Mouse (Mus musculus) myocyte (in vitro differentiated cells): Measurements from ENCODE around the gene Itgb6. TPM values are rescaled to one million over a fixed set of nuclear protein-coding genes. Genes with fewer than 3 reads are reported as not detected.

ENCODE experiments used
- H3K27me3 ChIP-seq: one replicate; pipeline ENCODE4 v1.6.1; 2011; ENCODE audit not compliant: control insufficient read depth, insufficient read depth, insufficient read length
- H3K36me3 ChIP-seq: one replicate; pipeline ENCODE4 v1.6.1; 2011; ENCODE audit not compliant: control insufficient read depth, insufficient read depth
- H3K4me2 ChIP-seq: one replicate; pipeline ENCODE4 v1.6.1; 2011; ENCODE audit warnings: low read depth, control low read depth
- H3K4me3 ChIP-seq: one replicate; pipeline ENCODE4 v1.5.1; 2011; ENCODE audit warnings: mild to moderate bottlenecking, control low read depth, moderate library complexity
- H3K79me2 ChIP-seq: one replicate; pipeline ENCODE4 v1.6.1; 2011; ENCODE audit not compliant: control insufficient read depth, insufficient read depth
- H3ac ChIP-seq: one replicate; pipeline ENCODE4 v1.6.1; 2011; ENCODE audit not compliant: control insufficient read depth, insufficient read length
- CEBPB ChIP-seq: IDR thresholded peaks from 2 replicates; pipeline ENCODE4 v1.6.1; 2011; ENCODE audit warnings: mild to moderate bottlenecking, moderate library complexity; ENCODE audit not compliant: poor library complexity, insufficient read depth, severe bottlenecking
- E2F4 ChIP-seq: IDR thresholded peaks from one replicate; pipeline ENCODE4 v1.6.1; 2011; ENCODE audit warnings: mild to moderate bottlenecking, control low read depth, moderate library complexity; ENCODE audit not compliant: insufficient read depth
- MAX ChIP-seq: IDR thresholded peaks from one replicate; pipeline ENCODE4 v1.6.1; 2011; ENCODE audit warnings: low read depth, mild to moderate bottlenecking, control low read depth
- MYOD1 ChIP-seq, 3 experiments: IDR thresholded peaks; one replicate each; pipeline ENCODE4 v1.6.1; 2011; ENCODE audit warnings: control low read depth in 2 of 3, low read depth in 2 of 3, mild to moderate bottlenecking in 2 of 3, moderate library complexity in 1 of 3; ENCODE audit not compliant: insufficient read length in 2 of 3, control insufficient read depth in 1 of 3
- MYOG ChIP-seq, 3 experiments: IDR thresholded peaks; one replicate each; pipeline ENCODE4 v1.6.1; 2011; ENCODE audit warnings: control low read depth in 2 of 3, low read depth in 2 of 3, mild to moderate bottlenecking in 2 of 3; ENCODE audit not compliant: insufficient read length in 2 of 3, control insufficient read depth in 1 of 3, insufficient read depth in 1 of 3
- POLR2A ChIP-seq: IDR thresholded peaks from one replicate; pipeline ENCODE4 v1.6.1; 2011; ENCODE audit warnings: low read depth, mild to moderate bottlenecking, control low read depth, moderate library complexity; ENCODE audit not compliant: insufficient read length
- POLR2AphosphoS2 ChIP-seq: IDR thresholded peaks from one replicate; pipeline ENCODE4 v1.6.1; 2011; ENCODE audit warnings: low read depth, control low read depth; ENCODE audit not compliant: insufficient read length
- REST ChIP-seq: IDR thresholded peaks from one replicate; pipeline ENCODE4 v1.6.1; 2011; ENCODE audit warnings: mild to moderate bottlenecking, control low read depth, moderate library complexity; ENCODE audit not compliant: insufficient read depth, insufficient read length
- SRF ChIP-seq: IDR thresholded peaks from one replicate; pipeline ENCODE4 v1.6.1; 2011; ENCODE audit warnings: low read depth; ENCODE audit not compliant: control insufficient read depth, insufficient read length
- TCF12 ChIP-seq: IDR thresholded peaks from one replicate; pipeline ENCODE4 v1.6.1; 2011; ENCODE audit warnings: mild to moderate bottlenecking, control low read depth; ENCODE audit not compliant: poor library complexity, insufficient read depth, severe bottlenecking
- TCF3 ChIP-seq: IDR thresholded peaks from one replicate; pipeline ENCODE4 v1.6.1; 2011; ENCODE audit warnings: low read depth, control low read depth; ENCODE audit not compliant: insufficient read length
- USF1 ChIP-seq: IDR thresholded peaks from one replicate; pipeline ENCODE4 v1.6.1; 2011; ENCODE audit warnings: low read depth, mild to moderate bottlenecking, control low read depth, moderate library complexity
- polyA plus RNA-seq: library from polyadenylated mRNA; unstranded; fragments of >200 nt; fragmentation: generic; extraction: Trizol; gene quantifications from one replicate; pipeline ENCODE4 v1.2.1, GENCODE M21; 2012; ENCODE audit warnings: missing spikeins

Itgb6 gene
- polyA plus RNA-seq, 1 experiment, result 3.9 TPM

DNA sequence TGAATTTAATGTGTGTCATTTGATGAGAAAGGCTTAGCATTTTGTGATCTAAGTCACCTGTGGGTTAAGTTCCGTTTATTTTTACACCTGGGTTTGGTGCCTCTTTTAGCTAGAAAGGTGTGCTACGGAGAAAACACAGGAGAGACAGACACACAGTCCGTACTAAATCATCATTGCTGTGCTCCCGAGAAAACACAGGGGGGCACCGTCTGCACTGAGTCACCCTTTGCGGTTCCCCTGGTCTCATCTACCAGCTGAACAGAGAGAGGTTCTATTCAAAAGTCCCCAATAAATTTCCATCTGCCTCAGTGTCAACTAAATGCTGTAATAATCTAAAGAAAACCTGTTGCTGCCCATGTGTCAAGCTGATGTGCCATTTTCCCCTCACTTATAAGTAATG is 8.5 kb upstream of the Itgb6 start:
- no peaks in the 10 kb centered on the region for H3K27me3 ChIP-seq
- TF ChIP-seq MYOD1 (IDR thresholded peaks at IDR 0.05; ENCODE audit: control insufficient read depth in 1 of 3, insufficient read length in 2 of 3, low read depth in 2 of 3) (no peak), TCF3 (no peak), POLR2A (no peak), REST (no peak), TCF12 (no peak), POLR2AphosphoS2 (no peak), SRF (no peak), MYOG (IDR thresholded peaks at IDR 0.05; ENCODE audit: control insufficient read depth in 1 of 3, insufficient read depth in 1 of 3, insufficient read length in 2 of 3, low read depth in 2 of 3) (no peak), USF1 (no peak), E2F4 (no peak)
- no peak overlapping the region for H3ac ChIP-seq
- H3K36me3 ChIP-seq, result no peaks in the 10 kb centered on the region
- no peak overlapping the region for H3K4me2 ChIP-seq
- H3K79me2 ChIP-seq, result no peaks in the 10 kb centered on the region
- no peak overlapping the region for H3K4me3 ChIP-seq

DNA sequence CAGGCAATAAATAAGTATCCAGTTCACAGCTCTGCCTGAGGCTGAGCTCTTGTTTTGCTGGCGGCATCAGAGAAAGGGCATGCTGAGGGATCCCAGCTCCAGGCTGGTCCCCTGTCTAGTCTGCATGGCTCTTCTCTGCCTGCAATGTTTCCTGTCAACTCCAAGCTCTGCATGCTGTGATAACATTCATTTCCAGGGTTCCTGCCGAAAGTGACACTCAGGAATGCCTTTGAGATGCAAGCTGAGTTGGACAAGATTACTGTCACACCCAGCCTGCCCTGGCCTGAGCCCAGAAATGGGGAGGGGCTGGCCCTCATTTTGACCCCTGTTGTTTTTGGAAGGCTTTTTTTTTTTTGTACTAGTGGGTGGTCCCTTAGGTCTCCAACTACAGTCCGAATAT is 7.6 kb upstream of the Itgb6 start:
- Histone ChIP-seq H3K36me3 (no peaks in the 10 kb centered on the region), H3K4me3 (no peak overlapping the region), H3K27me3 (no peaks in the 10 kb centered on the region), H3K79me2 (no peaks in the 10 kb centered on the region), H3K4me2 (no peak overlapping the region), H3ac (no peak overlapping the region)
- TF ChIP-seq REST (no peak), E2F4 (no peak), MAX (no peak), POLR2A (no peak), TCF3 (no peak), TCF12 (no peak), CEBPB (no peak), POLR2AphosphoS2 (no peak), MYOD1 (IDR thresholded peaks at IDR 0.05; ENCODE audit: control insufficient read depth in 1 of 3, insufficient read length in 2 of 3, low read depth in 2 of 3) (no peak), SRF (no peak), USF1 (no peak), MYOG (IDR thresholded peaks at IDR 0.05; ENCODE audit: control insufficient read depth in 1 of 3, insufficient read depth in 1 of 3, insufficient read length in 2 of 3, low read depth in 2 of 3) (no peak)

DNA sequence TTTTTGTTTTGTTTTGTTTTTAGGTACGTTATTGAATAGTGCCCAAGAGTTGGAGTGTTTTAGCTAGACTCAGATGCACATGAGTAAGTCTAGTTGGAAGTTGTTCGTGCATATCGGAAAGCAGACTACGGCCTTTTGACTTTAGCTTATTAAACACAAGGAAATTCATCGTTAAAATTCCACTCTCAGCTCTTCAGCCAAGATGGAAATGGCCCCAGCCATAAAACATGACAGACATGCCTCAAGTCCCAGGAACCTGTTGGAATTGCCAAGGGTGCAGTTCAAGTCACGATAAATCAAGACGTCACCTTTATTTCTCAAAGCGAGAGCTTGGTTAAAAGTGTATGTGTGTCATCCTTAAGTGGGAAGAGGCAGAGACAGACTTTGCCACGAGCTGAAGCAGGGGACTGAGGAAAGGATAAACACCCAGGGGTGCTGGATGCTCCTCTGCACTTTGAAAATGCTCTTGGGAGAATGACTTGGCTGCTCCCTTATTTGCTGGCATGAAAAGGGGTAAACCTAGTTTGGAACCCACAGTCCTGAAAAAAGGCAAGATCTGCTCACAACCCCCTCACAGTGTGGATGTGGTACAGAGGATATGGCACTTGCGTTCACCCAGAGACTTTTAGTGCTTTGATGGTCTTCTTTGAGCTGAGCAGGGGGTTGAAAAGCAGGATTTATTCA is 6.6 kb upstream of the Itgb6 start:
- no peaks in the 10 kb centered on the region for H3K36me3 ChIP-seq
- H3K27me3 ChIP-seq, result no peaks in the 10 kb centered on the region
- no peak overlapping the region for H3K4me3 ChIP-seq
- H3K79me2 ChIP-seq, result no peaks in the 10 kb centered on the region
- TF ChIP-seq CEBPB, result no peak
- TF ChIP-seq USF1, result no peak
- TF ChIP-seq POLR2AphosphoS2, result no peak
- no peak for TF ChIP-seq MYOG (IDR thresholded peaks at IDR 0.05; ENCODE audit: control insufficient read depth in 1 of 3, insufficient read depth in 1 of 3, insufficient read length in 2 of 3, low read depth in 2 of 3)
- no peak for TF ChIP-seq MYOD1 (IDR thresholded peaks at IDR 0.05; ENCODE audit: control insufficient read depth in 1 of 3, insufficient read length in 2 of 3, low read depth in 2 of 3)
- TF ChIP-seq REST, result no peak
- no peak for TF ChIP-seq TCF3
- no peak for TF ChIP-seq E2F4
- no peak for TF ChIP-seq MAX
- no peak overlapping the region for H3K4me2 ChIP-seq
- H3ac ChIP-seq, result no peak overlapping the region

DNA sequence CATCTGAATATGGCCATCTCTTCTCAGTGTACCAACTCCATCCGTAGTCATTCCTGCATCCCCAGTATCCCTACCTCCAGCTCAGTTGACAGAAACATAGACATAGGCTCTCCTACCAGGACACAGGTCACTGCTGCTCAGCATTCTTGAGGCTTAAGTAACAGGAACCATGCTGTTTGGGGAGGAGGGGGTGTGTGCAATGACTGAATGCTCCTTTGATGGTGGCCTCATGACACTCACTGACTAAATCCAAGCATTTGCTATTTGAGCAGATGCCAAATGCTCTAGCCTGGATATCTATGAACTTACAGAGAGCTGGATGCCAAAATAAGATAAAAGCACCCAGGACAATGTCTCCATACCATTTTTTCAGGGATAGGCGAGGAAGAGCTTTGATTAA is 2.2 kb upstream of the Itgb6 start:
- Histone ChIP-seq H3K79me2 (no peaks in the 10 kb centered on the region), H3ac (no peak overlapping the region), H3K4me2 (no peak overlapping the region), H3K36me3 (no peaks in the 10 kb centered on the region), H3K4me3 (no peak overlapping the region), H3K27me3 (no peaks in the 10 kb centered on the region)
- TF ChIP-seq TCF12 (no peak), POLR2A (no peak), REST (no peak), POLR2AphosphoS2 (no peak), MYOG (IDR thresholded peaks at IDR 0.05; ENCODE audit: control insufficient read depth in 1 of 3, insufficient read depth in 1 of 3, insufficient read length in 2 of 3, low read depth in 2 of 3) (no peak), SRF (no peak), CEBPB (no peak)

DNA sequence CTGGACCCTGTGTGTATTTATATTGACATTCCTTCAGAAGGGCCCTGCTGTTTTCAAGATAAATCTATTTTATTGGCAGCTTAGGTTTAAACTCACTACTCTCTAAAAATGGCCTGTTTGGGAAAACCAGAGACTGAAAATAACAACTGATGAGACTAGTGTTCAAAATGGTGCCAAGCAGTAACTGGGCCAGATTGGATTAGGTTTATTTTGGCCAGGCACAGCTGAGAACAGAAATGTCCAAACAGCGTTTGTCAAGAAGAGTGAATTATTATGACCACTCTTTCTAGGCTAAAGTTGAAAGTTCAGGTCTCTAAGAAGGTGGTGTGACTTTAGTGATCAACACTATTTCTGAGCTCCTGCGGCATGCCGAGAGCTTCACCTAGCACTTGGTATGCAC is 524 bp upstream of the Itgb6 start:
- Histone ChIP-seq H3ac (no peak overlapping the region), H3K36me3 (no peaks in the 10 kb centered on the region), H3K79me2 (no peaks in the 10 kb centered on the region), H3K4me3 (no peak overlapping the region), H3K4me2 (peak overlapping the region; percentile 3), H3K27me3 (no peaks in the 10 kb centered on the region)
- TF ChIP-seq TCF3 (no peak), CEBPB (no peak), MYOG (IDR thresholded peaks at IDR 0.05; ENCODE audit: control insufficient read depth in 1 of 3, insufficient read depth in 1 of 3, insufficient read length in 2 of 3, low read depth in 2 of 3) (peak in 1 of 3 experiments; percentile 66), USF1 (no peak), MYOD1 (IDR thresholded peaks at IDR 0.05; ENCODE audit: control insufficient read depth in 1 of 3, insufficient read length in 2 of 3, low read depth in 2 of 3) (no peak), MAX (no peak)
